Mouse (Mus musculus) T-cell, adult 2 months (primary cell): Measurements from ENCODE around the gene Snai1.

Source experiments
- DNase-seq: peaks from one replicate; pipeline ENCODE4 v3.0.0; 2022; ENCODE audit warnings: low spot score

Gene Snai1

GRCm38 (mm10) chr2:167551342-167551920, 13.4 kb downstream of the Snai1 start:
- DNase-seq = no peak

GRCm38 (mm10) chr2:167552292-167552691, 14.3 kb downstream of the Snai1 start:
- DNase-seq = no peak

DNA sequence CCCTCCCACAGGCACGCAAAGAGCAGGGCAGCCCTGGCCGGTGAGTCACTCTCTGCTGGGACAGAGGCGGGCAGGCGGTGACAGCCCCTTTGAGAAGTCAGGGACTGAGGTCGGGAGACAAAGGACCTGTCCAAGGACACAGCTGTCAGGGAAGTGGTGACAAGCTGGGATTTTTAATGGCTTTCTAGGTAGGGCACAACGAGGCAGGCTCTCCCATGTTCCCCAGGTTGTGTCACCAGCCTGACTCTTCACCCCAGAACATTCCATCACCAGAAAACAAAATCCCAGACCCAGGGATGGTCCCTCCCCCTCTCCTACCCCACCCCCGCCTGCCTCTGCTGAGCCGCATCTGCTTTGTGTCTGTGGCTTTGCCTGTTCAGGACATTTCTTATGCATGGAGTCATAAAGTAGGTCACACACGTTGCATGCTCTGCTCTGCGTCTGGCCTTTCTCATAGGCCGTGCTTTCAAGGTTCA, 15.0 kb downstream of the Snai1 start:
- no peak for DNase-seq

- peak; percentile 15 for DNase-seq
Observed at GRCm38 (mm10) chr2:167555766-167556165, 17.8 kb downstream of the Snai1 start.

GRCm38 (mm10) chr2:167559413-167559812, 21.4 kb downstream of the Snai1 start:
- DNase-seq = no peak

DNA sequence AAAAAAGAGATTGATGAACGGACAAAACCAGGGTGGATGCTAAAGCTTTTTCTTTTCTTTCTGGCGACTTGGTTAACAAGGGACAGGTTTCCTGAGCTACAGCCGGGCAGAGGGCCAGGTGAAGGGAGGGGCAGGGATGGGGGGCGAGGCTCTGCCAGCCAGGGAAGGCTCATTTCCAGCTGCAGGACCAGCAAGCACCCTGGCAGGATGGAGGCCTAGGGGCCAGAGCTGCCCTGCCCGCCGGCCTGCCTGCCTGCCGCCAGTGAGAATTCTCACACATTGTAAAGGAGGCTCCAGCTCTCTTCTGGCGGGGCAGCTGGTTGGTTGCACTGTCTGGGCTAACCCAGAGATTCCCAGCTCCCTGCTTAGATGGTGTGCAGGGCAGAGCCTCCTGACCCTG, 24.1 kb downstream of the Snai1 start:
- DNase-seq = no peak

DNA sequence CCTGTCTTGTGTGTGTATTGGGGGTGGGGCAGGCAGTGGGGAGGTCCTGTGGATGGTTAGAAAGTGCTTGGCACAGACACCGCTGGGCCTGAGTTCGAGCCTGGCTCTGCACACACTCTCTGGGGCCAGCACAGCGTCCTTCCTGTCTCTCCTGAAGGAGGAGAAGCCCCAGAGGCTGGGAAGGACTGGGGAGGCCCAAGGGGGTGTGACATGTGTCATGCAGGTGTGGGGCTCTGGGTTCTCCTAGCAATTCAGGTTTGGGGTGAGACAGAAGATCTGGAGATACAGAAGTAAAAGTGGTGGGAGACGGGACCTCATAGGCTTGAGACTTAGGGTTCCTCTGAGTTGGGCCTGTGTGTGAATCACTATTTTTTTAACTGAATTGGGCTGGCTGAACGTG, 25.0 kb downstream of the Snai1 start:
- DNase-seq = no peak

DNA sequence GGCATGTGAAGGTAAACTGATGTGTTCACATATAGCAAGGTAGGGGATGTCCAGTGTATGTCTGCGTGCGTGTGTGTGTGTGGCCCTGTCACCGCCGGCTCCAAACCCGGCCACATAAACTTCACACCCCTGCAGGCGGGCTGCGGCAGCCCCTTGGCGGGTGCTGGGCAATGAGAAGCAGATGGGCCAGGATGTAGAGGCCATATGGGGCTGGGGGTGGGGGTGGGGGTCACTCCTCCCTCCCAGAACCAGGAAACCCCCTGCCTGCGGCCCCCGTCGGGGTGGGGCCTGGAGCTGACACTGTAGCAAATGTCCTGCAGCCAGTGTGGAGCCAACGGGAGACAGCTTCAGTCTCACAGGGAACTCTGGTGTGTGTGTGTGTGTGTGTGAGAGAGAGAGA, 25.7 kb downstream of the Snai1 start:
- no peak for DNase-seq

DNA sequence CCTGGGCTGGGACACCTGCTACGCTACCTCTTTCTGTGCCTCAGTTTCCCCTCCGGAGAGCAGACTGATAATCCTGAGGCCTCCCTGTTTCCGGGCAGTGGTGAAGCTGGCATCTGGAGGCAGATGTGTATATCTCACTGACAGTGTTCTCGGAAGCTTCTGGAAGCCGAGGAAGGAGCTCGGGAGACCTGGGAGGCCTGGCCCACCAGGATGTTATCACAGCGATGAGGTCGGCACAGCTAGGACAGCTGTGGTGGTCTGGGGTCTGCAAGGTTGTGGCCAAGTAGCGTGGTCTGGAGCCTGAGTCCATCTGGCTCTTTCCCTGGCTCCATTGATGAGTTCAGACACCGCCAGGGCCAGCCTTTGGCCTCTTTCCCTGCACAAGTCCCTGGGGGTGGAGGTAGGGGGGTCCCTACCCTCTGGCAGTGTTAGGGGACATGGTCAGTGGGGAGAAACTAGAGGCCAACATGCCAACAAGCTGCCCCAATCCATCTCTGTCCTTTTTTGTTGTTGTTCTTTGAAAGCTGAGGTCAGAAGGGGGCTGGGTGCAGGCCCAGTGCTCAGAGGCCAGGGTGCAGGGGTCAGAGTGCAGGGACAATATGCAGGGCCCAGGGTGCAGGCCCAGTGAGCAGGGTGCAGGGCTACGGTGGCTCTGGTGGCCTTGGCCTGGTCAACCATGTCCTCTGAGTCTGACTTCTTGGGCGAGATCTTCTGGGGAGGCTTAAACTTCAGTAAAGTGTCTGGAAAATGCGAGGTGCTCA, 26.7 kb downstream of the Snai1 start:
- no peak for DNase-seq

DNA sequence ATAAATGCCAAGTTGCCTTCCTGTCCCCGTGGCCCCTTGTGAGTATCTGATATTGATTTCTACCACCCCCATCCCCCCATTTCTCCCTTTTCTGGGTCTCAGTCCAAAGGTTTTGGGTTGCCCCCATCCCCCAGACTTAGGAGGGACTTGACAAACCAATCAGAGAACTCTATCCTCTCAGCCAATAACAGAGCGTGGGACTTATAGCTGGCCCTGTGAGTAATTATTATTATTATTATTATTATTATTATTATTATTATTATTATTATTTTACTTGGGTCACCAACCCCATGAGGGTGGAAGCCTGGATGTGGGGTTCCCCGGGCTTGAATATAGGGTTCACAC, 27.3 kb downstream of the Snai1 start:
- no peak for DNase-seq

GRCm38 (mm10) chr2:167565682-167566081, 27.7 kb downstream of the Snai1 start:
- DNase-seq = no peak

GRCm38 (mm10) chr2:167568112-167568511, 30.1 kb downstream of the Snai1 start:
- no peak for DNase-seq

GRCm38 (mm10) chr2:167569934-167570651, 32.1 kb downstream of the Snai1 start:
- DNase-seq = no peak

DNA sequence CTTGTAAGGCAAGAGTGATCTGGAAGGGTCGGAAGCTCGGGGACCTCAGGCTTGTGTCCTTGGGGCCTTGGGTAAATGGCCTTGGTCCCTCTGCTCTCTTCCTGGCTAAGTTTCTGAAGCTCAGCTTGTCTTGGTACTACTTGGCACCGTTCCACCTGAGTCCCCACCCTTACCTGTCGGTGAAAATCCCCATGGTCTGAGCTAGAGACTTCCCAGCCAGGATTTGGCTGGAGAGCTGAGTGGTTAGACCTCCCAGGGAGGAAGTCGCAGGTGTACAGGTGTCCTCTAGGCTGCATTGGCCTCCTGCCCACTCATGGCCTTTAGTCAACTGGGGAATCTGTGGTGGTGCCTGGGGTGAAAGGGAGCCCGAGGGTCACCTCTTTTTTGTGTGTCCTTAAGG, 32.8 kb downstream of the Snai1 start:
- DNase-seq = no peak

- DNase-seq = no peak
Observed at GRCm38 (mm10) chr2:167571442-167572220, 33.6 kb downstream of the Snai1 start.

DNA sequence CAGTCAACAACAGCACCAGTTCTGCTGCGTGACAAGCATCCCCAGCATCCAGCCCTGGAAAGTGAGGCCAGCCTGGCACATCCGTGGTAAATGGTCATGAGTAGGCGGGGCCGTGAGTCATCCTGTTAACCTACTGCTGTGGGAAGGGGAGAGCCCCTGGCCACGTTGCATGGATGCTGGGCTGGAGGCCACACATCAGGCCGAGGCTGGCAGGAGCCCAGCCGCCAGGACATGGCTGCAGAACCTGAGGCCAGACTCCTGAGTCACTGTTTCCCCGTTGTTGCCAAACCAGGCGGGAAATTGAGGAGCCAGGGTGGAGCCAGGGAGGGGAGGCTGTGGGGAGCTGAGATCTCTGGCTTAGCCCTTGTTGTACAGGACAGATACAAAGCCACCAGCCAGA, 36.8 kb downstream of the Snai1 start:
- DNase-seq = no peak

DNA sequence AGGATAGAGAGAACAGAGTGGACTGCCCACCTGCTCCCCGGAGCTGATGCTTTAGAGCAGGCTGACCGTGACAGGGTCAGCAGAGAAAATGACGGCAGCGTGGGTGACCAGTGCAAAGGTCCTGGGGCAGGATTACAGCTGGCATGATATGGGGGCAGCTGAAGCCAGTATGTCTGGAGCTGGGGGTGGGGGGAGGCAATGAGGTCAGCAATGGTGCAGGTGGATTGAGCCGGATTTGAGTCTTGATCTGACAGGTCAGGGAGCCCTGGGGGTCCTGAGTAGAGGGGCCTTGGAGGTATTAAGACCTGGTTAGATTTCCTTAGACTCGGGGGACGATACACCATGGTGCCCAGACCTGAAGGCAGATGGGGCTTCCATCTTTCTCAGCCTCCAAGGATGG, 37.6 kb downstream of the Snai1 start:
- DNase-seq = no peak

GRCm38 (mm10) chr2:167576121-167576620, 38.2 kb downstream of the Snai1 start:
- no peak for DNase-seq

GRCm38 (mm10) chr2:167577186-167577785, 39.3 kb downstream of the Snai1 start:
- DNase-seq = no peak

GRCm38 (mm10) chr2:167578521-167578920, 40.5 kb downstream of the Snai1 start:
- DNase-seq = peak; percentile 14

DNA sequence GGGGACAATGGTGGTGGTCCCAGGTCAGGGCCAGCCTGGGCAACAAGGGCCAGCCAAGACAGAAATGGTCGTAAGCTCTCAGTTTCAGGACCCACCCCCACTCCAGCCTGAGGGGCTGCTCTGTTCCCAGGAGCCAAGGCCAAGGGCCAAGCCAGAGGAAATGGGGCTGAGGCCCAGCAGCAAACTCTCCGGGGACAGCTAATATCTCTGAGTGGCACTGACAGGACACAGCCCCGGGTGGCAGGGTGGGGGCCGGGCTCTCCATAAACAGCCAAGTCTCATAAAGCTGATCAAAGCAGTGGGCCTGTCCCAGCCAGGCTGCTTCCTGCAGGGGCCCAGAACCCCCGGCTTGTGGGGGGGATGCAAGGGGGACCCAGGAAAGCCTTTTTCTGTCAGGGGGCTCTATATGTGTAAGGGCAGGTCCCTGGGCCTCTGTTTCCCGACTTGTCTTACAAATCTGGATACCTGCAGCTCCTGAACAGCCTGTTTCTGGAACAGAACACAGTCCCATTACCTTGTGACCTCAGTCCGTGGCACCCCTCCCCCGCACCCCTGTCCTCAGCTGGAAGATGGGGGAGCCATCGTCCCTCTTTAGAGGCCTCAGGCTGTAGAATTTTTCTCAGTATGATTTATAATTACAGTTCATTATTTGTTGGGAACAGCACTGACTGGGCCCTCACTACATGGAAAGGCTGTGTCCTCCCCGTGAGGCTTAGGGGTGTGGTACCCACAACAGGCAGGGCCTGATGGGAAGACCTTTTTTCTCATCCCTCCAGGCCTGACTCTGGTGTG, 45.4 kb downstream of the Snai1 start:
- no peak for DNase-seq
